11 mouse cellular contexts compared by ENCODE assay signal in the genomic region with DNA sequence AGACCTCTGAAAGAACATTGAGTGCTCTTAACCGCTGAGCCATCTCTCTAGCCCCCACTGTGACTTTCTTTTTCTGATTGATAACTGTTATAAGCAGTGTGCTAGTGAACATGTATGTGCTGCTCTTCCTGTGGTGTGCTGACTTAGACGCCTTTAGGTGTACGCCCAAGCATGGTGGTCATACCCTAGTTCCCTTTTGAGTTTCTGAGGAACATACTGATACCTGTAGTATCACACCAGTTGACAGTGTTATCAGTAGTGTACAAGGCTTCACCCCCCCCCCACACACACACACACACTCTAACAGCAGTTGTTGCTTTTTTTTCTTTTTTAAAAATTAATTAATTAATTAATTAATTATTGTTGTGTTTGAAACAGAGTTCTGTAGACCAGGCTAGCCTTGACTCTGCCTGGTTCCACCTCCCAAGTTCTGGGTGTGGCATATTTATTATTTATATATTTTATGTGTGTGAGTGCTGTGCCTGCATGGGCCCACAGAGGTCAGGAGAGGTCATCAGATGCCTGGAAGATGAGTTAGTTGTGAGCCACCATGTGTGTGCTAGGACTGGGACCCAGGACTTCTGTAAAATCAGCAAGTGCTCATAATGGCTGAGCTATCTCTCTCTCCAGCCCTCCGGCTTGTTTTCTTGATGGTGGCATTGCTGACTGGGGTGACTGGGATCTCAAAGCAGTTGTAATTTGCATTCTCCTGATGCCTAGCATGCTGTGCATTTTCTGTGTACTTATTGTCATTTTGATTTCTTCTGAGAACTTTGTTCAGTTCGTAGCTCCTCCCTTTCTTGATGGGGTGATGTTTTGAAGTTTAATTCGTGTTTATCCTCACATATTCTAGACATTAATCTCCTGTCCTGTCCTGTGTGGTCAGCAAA.
"Had no signal": no experiment of that assay in that cellular context is flagged by ENCODE, and none has a peak within 500 bp of the region (broad histone marks: within the 10 kb centered on the region; RNA-seq: fewer than 3 reads in every experiment).

No protein-coding gene starts in this region.

- H3K4me2 ChIP-seq: limb, embryonic 12.5 days; liver, embryonic 13.5 days; midbrain, embryonic 12.5 days had no signal

- H3K9me3 ChIP-seq: limb, embryonic 12.5 days; liver, embryonic 13.5 days; midbrain, embryonic 12.5 days had no signal

- H3K27ac ChIP-seq: layer of hippocampus, adult 2 months; limb, embryonic 12.5 days; liver, embryonic 13.5 days; midbrain, embryonic 12.5 days; stomach, postnatal 0 days had no signal

- H3K4me3 ChIP-seq: layer of hippocampus, adult 2 months; limb, embryonic 12.5 days; liver, embryonic 13.5 days; midbrain, embryonic 12.5 days had no signal

- H3K36me3 ChIP-seq: liver, embryonic 13.5 days; midbrain, embryonic 12.5 days had no signal

- H3K9ac ChIP-seq: limb, embryonic 12.5 days; liver, embryonic 13.5 days; midbrain, embryonic 12.5 days had no signal

- DNase-seq: kidney, postnatal 10 days; kidney, postnatal 4 days; liver; liver, embryonic 13.5 days; lung, adult 18-20 months; lung, postnatal 36 days; thymus, postnatal 4 days had no signal

- H3K27me3 ChIP-seq: limb, embryonic 12.5 days; liver, embryonic 13.5 days had no signal
